Mouse (Mus musculus): Measurements from ENCODE around the gene Gm49373. TPM values are rescaled to one million over a fixed set of nuclear protein-coding genes. Genes with fewer than 3 reads are reported as not detected.
A peak's percentile ranks its signal among the peaks of the same experiment; 100 is the strongest.

The Gm49373 gene
- polyA plus RNA-seq, 1 experiment = 0.96 TPM

- H3K79me2 ChIP-seq (ENCODE audit: control insufficient read depth, insufficient read depth) = no peaks in the 10 kb centered on the region
- H3K4me3 ChIP-seq (ENCODE audit: insufficient read depth, poor library complexity, severe bottlenecking) = no peak overlapping the region
- no peaks in the 10 kb centered on the region for H3K27me3 ChIP-seq (ENCODE audit: control insufficient read depth, insufficient read depth, insufficient read length)
- H3K79me3 ChIP-seq (ENCODE audit: low read depth) = no peaks in the 10 kb centered on the region
- H3ac ChIP-seq (ENCODE audit: control insufficient read depth, insufficient read length, low read depth) = no peak overlapping the region
- no peaks in the 10 kb centered on the region for H3K36me3 ChIP-seq (ENCODE audit: control insufficient read depth, insufficient read depth)
- TF ChIP-seq CEBPB (IDR thresholded peaks at IDR 0.05; ENCODE audit: low read depth) (no peak), CTCF (IDR thresholded peaks at IDR 0.05; ENCODE audit: control insufficient read depth, insufficient read depth, insufficient read length) (no peak), FOSL1 (IDR thresholded peaks at IDR 0.05; ENCODE audit: insufficient read depth, low read length, poor library complexity, severe bottlenecking) (no peak), USF1 (IDR thresholded peaks at IDR 0.05; ENCODE audit: low read depth) (no peak), MYOD1 (IDR thresholded peaks at IDR 0.05; ENCODE audit: control insufficient read depth, insufficient read length, low read depth) (no peak), MAX (IDR thresholded peaks at IDR 0.05) (no peak)
Observed at GRCm38 (mm10) chr9:21028560-21029110, 44.3 kb downstream of the Gm49373 start.

- Histone ChIP-seq H3K27me3 (ENCODE audit: control insufficient read depth, insufficient read depth, insufficient read length) (no peaks in the 10 kb centered on the region), H3K79me2 (ENCODE audit: control insufficient read depth, insufficient read depth) (no peaks in the 10 kb centered on the region), H3K79me3 (ENCODE audit: low read depth) (no peaks in the 10 kb centered on the region), H3ac (ENCODE audit: control insufficient read depth, insufficient read length, low read depth) (no peak overlapping the region), H3K36me3 (ENCODE audit: control insufficient read depth, insufficient read depth) (no peaks in the 10 kb centered on the region), H3K4me3 (ENCODE audit: insufficient read depth, poor library complexity, severe bottlenecking) (no peak overlapping the region)
- TF ChIP-seq MYOD1 (IDR thresholded peaks at IDR 0.05; ENCODE audit: control insufficient read depth, insufficient read length, low read depth) = peak; percentile 52
- no peak for TF ChIP-seq CEBPB (IDR thresholded peaks at IDR 0.05; ENCODE audit: low read depth)
Observed at GRCm38 (mm10) chr9:21027774-21028290, 45.1 kb downstream of the Gm49373 start.

- no peaks in the 10 kb centered on the region for H3K79me3 ChIP-seq (ENCODE audit: low read depth)
- no peaks in the 10 kb centered on the region for H3K27me3 ChIP-seq (ENCODE audit: control insufficient read depth, insufficient read depth, insufficient read length)
- TF ChIP-seq CEBPB (IDR thresholded peaks at IDR 0.05; ENCODE audit: low read depth) (no peak), MAX (IDR thresholded peaks at IDR 0.05) (no peak), CTCF (IDR thresholded peaks at IDR 0.05; ENCODE audit: control insufficient read depth, insufficient read depth, insufficient read length) (no peak), MYOG (IDR thresholded peaks at IDR 0.05; ENCODE audit: control insufficient read depth, extremely low read depth, insufficient read length) (no peak), MYOD1 (IDR thresholded peaks at IDR 0.05; ENCODE audit: control insufficient read depth, insufficient read length, low read depth) (no peak), USF1 (IDR thresholded peaks at IDR 0.05; ENCODE audit: low read depth) (no peak), FOSL1 (IDR thresholded peaks at IDR 0.05; ENCODE audit: insufficient read depth, low read length, poor library complexity, severe bottlenecking) (no peak)
Observed at GRCm38 (mm10) chr9:21026849-21027248, 46.0 kb downstream of the Gm49373 start.

GRCm38 (mm10) chr9:21025258-21025810, 47.6 kb downstream of the Gm49373 start:
- H3K79me2 ChIP-seq (ENCODE audit: control insufficient read depth, insufficient read depth) = no peaks in the 10 kb centered on the region

More at GRCm38 (mm10) chr9:21026849-21027248, 46.0 kb downstream of the Gm49373 start:
- Histone ChIP-seq H3K36me3 (ENCODE audit: control insufficient read depth, insufficient read depth) (no peaks in the 10 kb centered on the region), H3ac (ENCODE audit: control insufficient read depth, insufficient read length, low read depth) (no peak overlapping the region), H3K79me2 (ENCODE audit: control insufficient read depth, insufficient read depth) (no peaks in the 10 kb centered on the region), H3K4me3 (ENCODE audit: insufficient read depth, poor library complexity, severe bottlenecking) (no peak overlapping the region)

DNA sequence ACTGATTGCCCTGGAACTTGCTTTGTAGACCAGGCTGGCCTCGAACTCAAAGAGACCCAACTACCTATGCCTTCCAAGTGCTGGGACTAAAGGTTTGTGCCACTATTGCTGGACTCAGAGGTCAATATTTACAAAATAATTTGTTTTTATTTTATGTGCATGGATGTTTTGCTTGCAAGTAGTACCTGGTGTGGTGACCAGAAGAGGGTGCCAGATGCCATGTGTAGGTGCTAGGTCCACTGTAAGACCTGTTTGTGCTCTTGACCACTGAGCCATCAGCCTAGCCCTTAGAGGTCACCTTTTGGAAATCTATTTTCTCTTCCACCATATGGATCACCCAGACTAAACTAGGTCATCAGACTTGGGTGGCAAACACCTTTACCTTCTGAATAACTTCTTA, 50.2 kb downstream of the Gm49373 start:
- Histone ChIP-seq H3K27me3 (ENCODE audit: control insufficient read depth, insufficient read depth, insufficient read length) (no peaks in the 10 kb centered on the region), H3K4me3 (ENCODE audit: insufficient read depth, poor library complexity, severe bottlenecking) (no peak overlapping the region), H3K79me2 (ENCODE audit: control insufficient read depth, insufficient read depth) (no peaks in the 10 kb centered on the region), H3K36me3 (ENCODE audit: control insufficient read depth, insufficient read depth) (no peaks in the 10 kb centered on the region), H3K79me3 (ENCODE audit: low read depth) (no peaks in the 10 kb centered on the region), H3ac (ENCODE audit: control insufficient read depth, insufficient read length, low read depth) (no peak overlapping the region)
- no peak for TF ChIP-seq USF1 (IDR thresholded peaks at IDR 0.05; ENCODE audit: low read depth)
- no peak for TF ChIP-seq MYOD1 (IDR thresholded peaks at IDR 0.05; ENCODE audit: control insufficient read depth, insufficient read length, low read depth)
- no peak for TF ChIP-seq CTCF (IDR thresholded peaks at IDR 0.05; ENCODE audit: control insufficient read depth, insufficient read depth, insufficient read length)
- no peak for TF ChIP-seq CEBPB (IDR thresholded peaks at IDR 0.05; ENCODE audit: low read depth)
- TF ChIP-seq MAX (IDR thresholded peaks at IDR 0.05) = no peak
- TF ChIP-seq MYOG (IDR thresholded peaks at IDR 0.05; ENCODE audit: control insufficient read depth, extremely low read depth, insufficient read length) = no peak
- no peak for TF ChIP-seq FOSL1 (IDR thresholded peaks at IDR 0.05; ENCODE audit: insufficient read depth, low read length, poor library complexity, severe bottlenecking)

More at GRCm38 (mm10) chr9:21025258-21025810, 47.6 kb downstream of the Gm49373 start:
- no peaks in the 10 kb centered on the region for H3K36me3 ChIP-seq (ENCODE audit: control insufficient read depth, insufficient read depth)
- H3ac ChIP-seq (ENCODE audit: control insufficient read depth, insufficient read length, low read depth) = no peak overlapping the region
- no peaks in the 10 kb centered on the region for H3K79me3 ChIP-seq (ENCODE audit: low read depth)
- H3K4me3 ChIP-seq (ENCODE audit: insufficient read depth, poor library complexity, severe bottlenecking) = no peak overlapping the region
- TF ChIP-seq MAX (IDR thresholded peaks at IDR 0.05) (no peak), MYOG (IDR thresholded peaks at IDR 0.05; ENCODE audit: control insufficient read depth, extremely low read depth, insufficient read length) (no peak), MYOD1 (IDR thresholded peaks at IDR 0.05; ENCODE audit: control insufficient read depth, insufficient read length, low read depth) (no peak), CTCF (IDR thresholded peaks at IDR 0.05; ENCODE audit: control insufficient read depth, insufficient read depth, insufficient read length) (no peak), USF1 (IDR thresholded peaks at IDR 0.05; ENCODE audit: low read depth) (no peak), FOSL1 (IDR thresholded peaks at IDR 0.05; ENCODE audit: insufficient read depth, low read length, poor library complexity, severe bottlenecking) (no peak), CEBPB (IDR thresholded peaks at IDR 0.05; ENCODE audit: low read depth) (no peak)
- H3K27me3 ChIP-seq (ENCODE audit: control insufficient read depth, insufficient read depth, insufficient read length) = no peaks in the 10 kb centered on the region
